Mouse (Mus musculus) G1E-ER4 (cell line): Measurements from ENCODE around the gene Egln3. TPM values are rescaled to one million over a fixed set of nuclear protein-coding genes. Genes with fewer than 3 reads are reported as not detected.

Experiments
- GATA1 ChIP-seq: IDR thresholded peaks from one replicate; pipeline ENCODE4 v1.8.0; 2012; ENCODE audit warnings: low read length, inconsistent platforms
- polyA plus RNA-seq: library from polyadenylated mRNA; stranded (reverse); fragments of >175 nt; gene quantifications from 2 replicates; pipeline ENCODE4 v1.2.3, GENCODE M21; 2012

The Egln3 gene
- polyA plus RNA-seq, 1 experiment, result not detected

DNA sequence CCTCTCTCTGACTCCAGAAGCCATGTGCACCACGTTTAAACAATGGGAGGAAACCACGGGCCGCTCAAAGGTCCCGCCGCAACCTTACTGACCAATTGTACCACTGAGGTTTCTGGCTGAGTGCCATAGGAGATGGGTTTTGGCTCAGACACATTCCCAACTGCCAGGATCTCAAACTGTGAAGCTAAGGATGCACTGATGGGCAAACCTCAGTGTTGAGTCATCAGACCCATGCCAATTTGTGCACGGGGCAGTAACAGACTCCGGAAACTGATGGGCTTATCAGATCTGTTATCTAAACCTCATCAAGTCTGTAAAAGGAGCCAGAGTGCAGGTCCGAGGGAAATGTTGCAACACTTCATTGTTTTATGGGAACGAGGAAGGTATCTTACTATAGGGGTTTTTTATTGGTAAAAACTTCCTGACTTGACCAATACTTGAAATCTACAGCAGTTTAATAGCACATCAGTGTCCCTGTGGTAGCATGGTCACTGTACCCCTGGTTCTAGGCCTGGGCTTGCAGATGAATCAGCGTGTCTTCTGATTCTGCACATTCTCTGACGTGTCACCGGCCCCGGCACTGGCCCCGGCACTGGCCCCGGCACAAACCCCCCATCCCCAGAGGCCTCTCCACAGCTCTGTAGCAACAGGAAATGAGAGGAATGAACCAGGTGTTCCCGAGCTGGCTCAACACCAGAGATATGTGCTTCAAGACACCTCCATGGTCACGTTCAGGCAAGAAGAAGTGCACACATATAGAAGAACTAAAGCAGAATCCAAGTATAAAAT, 15.7 kb downstream of the Egln3 start:
- TF ChIP-seq GATA1, result no peak

DNA sequence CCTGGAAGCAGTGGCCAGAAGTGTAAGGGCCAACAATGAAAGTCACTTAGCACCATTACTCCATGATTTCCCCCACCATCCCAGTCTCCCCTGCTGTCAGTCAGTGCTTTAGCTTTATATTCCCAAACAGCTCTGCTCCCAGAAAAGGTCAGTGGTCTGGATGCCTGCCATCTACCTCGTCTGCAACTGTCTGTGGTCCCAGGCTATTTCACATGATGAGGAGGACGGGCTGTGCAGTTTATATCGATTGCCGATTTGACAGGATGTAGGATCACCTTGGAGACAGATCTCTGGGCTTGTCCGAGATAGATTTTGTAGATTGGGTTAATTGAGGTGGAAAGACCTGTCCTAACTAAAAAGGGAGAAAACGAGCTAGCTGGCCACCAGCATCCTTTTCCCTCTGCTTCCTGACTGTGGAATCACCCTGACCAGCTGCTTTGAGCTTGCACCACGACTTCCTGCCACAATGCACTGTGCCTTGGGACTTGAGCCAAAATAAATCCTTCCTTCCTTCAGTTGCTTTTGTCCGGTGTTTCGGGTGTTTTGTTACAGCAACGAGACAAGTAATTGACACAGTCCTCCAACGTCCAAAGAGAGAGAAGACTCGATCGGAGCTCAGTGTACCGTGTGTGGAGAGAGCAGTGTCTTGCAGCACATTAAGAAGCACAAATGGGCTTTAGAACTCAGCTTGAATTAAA, 16.6 kb downstream of the Egln3 start:
- TF ChIP-seq GATA1, result no peak

DNA sequence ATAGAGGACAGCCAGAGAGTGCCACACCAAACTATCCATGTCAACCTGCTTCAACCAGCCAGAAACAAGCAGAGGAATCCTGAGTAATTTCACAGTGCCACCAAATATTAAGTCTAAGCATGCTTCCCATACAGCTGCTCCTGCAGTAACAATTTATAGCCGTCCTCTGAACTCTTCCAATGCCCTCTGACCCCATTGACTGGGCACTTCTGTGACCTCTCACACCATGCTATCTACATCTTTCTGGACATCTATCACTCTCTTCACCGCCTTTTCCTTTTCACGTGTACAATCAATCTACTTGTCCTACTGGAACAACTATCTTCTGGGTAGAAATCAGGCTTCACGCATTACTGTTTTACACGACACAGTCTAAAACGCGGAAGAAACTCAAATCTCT, 19.4 kb downstream of the Egln3 start:
- no peak for TF ChIP-seq GATA1

DNA sequence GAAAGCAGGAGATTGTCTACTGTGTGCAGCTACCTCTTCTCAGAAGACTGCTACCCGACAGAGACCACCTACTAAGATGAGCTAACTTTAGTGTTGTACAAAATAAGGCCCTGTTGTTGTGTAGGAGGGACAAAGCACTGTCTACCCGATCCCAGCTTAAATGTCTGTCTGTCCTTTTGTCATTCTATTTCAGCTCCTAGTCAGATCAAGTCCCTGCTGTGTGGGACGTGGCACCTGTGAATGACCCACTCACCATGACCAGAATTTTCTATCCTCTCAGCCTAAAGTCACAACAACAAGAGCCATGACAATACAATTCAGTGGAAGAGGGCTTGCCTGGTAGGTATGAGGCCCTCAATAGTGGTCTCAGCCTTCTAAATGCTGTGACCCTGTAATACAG, 25.3 kb downstream of the Egln3 start:
- no peak for TF ChIP-seq GATA1

DNA sequence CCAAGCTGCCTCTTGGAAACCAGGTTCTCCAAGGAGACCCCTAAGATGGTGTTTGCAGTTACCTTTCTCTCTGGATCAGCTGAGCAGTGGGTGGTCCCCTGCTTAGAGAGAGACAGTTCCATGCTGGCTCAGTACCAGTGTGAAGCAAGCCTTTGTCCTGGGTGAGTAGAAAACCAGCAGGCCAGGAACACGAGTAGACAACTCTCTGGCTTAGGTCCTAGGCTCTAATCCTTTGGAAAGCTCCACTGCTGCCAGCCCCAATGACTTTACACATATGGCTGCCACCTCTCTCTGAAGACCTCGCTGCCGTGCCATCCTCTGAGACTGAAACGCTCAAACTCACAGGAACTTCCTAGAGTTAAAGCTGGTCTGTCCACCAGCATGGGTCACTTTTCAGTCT, 34.9 kb downstream of the Egln3 start:
- TF ChIP-seq GATA1, result no peak

DNA sequence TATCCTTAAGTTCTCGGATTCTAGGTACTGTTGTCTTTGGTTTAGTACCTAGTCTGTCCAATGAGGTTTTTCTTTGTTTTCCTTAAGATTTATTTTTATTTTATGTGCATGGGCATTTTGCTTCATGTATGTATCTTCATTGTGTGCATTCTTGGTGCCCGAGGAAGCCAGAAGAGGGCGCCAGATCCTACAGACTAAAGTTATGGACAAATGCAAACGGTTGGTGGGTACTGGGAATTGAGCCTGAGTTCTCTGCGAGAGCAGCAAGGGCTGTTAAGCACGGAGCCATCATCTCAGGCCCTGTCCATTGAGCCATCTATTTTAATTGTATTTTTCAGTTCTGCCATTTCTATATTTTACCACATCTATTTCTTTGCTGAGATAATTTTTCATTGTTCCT, 35.9 kb downstream of the Egln3 start:
- no peak for TF ChIP-seq GATA1

DNA sequence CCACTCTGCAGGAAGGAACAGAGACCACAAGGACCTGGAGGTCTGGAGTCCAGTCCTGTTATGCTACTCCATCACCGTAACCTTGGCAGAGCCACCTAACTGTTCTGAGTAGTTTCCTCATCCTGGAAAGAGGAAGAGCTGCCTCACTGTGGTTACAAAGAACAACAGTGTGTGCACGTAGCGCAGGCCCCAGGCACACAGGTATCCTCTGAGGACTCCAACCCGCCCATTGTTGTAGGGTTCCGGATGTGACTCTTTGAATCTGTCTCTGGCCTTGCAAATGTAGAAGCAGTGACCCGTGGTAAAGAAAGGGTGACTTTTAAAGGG, 39.0 kb downstream of the Egln3 start:
- no peak for TF ChIP-seq GATA1

DNA sequence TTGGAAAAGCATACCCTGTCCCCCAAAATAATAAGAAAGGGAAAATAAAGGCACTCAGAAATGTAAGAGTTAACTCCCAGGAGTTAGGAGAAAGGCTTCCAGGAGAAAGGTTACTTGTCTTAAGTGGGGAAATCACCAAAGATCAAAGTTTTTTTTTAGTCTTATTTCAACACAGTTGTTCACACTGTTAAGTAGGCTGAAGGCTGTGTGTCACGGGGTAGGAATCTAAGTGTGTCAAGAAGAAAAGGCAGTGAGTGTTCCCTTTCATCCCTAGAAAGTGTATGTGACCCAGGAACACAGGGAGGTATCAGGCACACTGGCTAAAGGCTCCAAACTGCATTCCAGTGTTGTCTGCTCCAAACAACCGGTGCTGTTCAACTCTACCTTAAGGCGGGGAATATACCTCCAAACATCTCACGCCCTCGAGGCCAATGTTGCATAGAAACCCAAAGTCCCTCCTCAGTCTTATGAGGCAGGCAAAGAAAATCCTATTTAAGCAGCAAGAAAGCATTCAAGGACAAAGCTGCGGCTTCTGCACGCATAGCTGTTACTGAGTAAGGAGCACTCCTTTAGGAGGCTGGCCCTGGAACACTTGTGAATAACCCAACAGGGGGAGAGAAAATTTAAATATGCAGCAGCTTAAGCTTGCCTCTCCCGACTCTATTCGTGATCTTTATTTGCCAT, 39.5 kb downstream of the Egln3 start:
- no peak for TF ChIP-seq GATA1

DNA sequence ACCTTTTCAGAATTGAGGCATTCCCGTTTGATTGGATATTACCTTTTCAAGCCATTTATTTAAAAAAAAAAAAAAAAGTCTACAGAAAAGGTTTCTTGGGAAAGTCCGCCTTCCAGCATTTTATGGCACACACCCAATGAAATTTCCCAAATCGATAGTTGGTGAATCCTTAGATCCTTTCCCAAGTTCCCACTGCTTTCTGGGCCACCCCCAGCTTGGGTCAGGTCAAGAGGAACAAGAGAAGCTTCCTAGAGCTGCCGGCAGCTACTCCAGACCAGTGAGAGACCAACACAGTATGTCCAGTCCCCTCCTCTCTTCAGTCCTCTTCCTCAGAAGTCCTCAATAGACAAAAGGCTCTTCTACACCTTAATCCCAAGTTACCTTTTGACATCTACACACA, 40.5 kb downstream of the Egln3 start:
- TF ChIP-seq GATA1, result no peak

DNA sequence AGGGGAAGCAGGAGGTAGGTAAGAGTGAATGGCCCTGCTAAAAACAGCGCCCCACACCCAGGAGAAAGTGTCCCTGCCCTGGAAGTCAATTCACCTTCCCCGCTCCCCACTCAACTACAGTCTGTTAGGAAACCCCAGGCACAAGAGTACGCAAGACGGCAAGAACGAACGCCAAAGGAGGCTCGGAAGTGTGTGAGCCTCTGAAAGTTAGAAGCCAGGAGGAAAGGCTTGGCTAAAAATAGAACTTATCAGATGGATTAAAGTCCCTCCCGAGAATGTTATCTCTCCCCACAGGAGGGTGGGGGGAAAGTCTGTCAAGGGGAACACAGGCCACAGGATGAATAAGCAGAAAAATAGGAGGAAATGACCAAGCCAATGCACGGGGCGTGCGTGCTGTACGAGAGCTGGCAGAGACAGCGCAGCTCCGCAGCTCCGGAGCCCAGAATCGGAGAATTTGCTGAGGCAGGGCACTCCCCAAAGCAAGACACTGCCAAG, 41.0 kb downstream of the Egln3 start:
- TF ChIP-seq GATA1, result no peak

DNA sequence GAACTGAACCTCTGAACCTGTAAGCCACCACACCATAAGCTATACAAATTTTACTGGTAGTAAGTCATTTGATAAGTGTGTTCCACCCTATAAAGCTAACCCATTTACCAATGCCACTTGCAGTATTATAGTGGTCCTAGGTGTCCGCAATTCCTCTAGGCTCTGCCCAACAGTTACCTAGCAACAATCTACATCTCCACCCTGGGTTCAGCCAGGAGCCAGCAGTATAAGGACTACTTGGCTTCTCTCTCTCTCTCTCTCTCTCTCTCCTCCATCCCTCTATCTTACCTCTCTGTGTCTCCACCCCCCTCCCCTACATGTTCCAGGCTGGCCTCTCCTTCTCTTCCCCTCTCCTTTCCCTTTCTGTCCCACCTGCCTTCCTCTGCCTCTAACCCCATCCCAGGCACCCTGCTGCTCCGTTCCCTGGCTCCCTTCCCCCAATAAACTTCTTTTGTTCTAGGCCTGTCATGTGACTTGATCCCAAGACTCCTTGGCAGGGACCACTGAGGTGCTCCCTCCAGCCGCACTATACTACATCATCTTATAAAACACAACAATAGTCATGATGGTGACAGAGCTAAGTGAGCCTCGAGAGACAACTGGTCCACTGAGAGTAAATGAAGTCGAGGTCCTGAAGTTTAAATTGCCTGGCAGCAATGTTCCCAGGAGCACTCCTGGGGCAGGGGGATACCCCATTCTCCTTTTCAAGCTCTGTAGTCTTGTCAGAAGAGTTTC, 42.0 kb downstream of the Egln3 start:
- TF ChIP-seq GATA1, result no peak

DNA sequence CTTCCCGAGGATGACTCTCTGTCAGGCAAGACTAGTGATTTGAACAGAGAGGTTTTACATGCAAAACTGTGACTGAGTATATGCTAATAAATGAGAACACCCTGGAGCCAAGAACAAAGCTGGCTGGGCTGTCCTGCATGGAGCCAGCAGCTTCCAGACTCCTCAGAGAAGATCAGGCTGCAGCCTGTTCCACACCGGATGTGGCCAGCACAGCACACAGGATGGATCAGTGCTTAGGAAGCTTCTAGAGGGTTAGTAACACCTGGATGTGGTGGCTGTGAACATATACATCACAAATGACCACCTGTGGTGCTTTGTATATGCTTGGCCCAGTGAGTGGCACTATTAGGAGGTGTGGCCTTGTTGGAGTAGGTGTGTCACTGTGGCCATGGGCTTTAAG, 43.4 kb downstream of the Egln3 start:
- TF ChIP-seq GATA1, result no peak

DNA sequence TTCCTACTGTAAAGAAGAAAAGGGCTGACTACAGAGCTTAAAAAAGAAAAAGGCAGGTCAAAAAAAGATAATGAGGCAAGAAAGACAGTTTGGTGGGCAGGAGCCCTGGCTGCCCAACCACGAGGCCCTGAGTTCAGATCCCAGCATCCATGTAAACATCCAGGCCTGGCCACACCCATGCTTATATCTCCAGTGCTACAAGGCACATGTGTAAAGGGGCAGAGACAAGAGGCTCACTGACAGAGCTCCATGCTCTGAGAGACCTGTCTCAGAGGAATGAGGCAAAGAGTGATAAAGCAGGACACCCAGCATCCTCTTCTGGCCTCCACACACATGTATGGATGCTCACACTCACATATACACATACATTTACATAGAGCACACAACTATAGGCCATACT, 48.9 kb downstream of the Egln3 start:
- TF ChIP-seq GATA1, result no peak

DNA sequence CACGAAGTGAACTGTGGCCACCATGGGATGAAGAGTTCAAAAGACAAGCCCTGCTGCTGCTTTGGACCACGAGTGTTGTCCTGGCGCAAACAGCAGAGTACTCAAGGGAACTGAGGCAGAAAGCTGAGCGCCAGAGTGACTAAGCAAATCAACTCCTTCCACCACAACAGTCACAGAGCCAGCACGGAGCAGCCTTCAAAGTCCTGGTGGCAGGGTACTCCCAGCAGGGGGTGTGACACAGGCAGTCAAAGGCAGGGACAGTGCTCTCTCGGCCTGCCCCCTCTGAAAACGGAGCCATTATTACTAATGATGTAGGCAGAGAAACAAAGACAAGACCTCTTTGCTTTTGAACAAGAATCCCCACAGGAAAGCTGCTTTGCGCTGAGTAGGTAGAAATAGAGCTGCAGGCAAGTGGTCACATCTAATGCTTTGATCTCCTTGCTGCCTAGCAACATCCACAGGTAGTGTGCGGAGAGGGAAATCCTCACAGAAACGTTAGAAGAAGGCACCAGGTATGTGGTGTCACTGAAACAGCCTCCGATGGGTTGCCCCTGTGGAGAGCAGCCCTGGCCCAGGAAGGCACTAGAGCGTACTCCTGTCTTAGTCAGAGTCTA, 56.6 kb downstream of the Egln3 start:
- no peak for TF ChIP-seq GATA1
